Mouse (Mus musculus) spleen, postnatal 14 days (tissue): Measurements from ENCODE around the gene Tusc1.
A peak's percentile ranks its signal among the peaks of the same experiment; 100 is the strongest.

Experiments used
- DNase-seq, 2 experiments: peaks; one replicate each; pipeline ENCODE4 v3.0.0; 2021 to 2022; ENCODE audit warnings: low spot score in 2 of 2

The Tusc1 gene

DNA sequence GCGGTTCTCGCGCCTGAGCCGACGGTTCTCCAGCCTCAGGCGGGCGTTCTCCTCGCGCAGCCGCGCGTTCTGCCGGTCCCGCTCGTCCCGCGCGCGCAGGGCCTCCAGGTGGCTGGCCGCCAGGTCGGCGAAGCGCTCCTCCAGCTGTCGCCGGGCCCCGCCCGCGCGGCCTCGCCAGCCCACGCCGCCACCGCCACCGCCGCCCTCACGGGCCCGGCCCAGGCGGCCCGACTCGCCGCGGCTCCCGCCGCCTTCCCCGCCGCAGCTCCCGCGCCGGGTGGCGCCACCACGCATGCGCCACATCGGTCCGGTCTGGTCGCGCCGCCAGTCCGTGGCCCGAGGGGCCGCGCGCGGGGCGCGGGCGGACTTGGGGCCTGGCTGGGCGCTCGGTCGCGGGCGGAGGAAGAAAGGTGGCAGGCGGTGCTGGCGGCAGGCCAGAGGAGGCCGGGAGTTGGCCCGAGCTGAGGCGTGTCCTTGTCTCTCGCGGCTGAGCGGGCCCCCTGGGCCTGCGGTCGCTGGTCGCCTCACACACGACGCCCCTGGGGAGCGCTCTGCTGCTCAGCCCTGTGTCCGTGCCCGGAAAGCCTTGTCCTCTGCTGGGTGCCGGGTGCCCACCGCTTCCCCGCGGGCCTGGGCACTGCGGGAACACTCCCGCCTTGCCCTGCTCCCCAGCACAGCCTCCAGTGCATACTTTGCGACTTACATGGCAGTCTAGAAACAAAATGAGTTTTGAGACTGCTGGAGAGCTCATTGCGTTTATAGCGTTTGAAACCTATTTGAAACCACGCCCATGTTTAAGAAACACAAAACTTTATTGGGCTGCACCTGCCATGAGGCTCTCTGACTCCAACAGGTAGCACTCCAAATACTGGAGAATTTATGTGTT lies at the start of gene Tusc1:
Gene Tusc1, minus strand, starts transcription at position 394 of the 886 bp plus-strand sequence.
- peak; percentile 76 to 78 for DNase-seq

DNA sequence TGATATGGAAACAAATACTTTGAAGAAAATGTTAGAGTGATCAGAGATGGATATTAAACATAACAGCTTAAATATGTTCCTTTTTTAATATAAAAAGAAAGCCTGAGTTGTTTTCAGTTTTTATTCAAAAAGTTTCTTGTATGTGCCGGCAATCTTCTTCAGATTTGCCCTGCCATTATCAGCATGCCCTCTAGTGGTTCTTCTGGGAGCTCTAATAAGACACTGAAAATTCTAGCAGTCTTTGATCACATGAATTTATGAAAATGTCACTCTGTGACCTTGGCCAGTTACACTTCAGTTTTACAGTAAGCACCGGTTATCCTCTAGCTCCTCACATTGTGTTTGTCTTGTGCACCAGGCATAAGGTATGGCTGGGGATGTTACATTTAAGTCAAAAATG lies 17.6 kb upstream of the Tusc1 start:
- DNase-seq = no peak

DNA sequence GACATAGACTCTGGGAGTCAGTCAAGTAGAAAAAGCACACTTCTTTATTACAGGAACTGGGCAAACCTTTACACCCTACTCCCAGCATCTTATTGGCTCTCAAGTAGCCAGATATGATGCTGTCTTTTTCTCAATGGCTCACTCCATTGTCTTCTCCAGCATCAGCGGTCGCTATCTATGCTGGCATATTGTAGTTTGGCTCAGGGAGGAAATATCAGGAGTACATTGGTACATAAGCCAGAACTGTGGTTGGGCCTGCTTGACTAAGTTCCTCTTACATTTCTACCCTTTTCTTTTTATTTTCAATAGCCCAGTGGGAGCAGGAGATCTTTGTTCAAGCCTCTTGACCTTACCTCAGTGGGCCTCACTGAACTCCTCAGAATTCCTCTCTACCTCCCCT lies 9.0 kb upstream of the Tusc1 start:
- DNase-seq = no peak

DNA sequence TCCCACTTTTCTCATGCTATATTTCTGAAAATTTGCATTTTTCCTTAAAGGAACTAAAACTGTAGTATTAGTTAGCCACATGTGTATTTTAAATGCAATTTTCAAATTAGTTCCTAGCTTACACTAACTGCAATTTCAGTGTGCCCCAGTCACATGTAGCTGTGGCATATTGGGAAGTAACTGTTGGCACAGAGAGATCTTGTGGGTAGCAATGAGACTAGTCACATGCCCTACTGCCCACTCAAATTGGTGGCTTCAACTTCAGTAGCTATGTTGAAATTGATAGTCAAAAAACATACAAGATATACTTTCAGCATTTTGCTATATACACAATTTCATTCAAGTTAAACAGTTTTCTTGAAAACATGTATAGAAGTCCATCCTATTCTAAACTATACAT lies 6.3 kb upstream of the Tusc1 start:
- DNase-seq = no peak

DNA sequence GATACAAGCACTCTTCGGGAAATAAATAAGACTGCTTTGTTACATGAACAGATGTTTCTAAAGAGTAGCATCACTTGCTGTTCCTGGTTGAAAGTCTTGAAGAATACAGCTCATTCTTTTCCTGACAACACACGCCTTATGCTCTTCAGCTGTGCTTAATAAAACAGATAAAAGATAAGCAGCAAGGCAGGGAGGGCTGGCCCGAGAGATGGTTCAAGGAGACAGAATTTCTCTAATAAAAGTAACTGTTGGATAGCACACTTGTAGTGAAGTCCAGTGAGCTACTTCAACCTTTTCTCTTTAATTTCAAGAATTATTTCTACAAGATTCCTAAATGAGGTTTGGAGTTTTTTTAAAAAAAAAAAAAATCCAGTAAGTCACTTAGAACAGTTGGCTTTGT lies 2.7 kb upstream of the Tusc1 start:
- DNase-seq = no peak

DNA sequence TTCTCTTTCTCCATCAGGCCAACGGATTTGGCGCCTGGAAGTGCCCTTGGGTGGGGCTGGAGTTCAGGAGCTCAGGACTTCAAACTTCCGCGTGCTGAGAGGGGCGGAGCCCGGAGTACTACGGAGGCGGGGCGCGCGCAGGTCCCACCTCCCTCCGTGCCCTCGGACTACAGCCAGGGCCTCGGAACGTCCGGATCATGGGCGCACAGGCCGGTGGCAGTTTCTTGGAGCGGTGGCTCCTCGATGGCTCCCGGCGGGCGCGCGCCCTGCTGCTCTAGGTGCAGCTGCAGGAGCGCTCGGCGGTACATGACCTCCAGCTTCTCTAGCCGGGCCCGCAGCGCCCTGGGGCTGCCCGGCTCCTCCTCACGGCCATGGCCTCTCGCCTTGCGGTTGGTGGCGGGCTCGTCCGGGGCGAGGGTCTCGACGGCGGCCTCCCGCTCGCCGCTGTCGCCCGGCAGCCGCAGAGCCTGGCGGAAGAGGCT lies 634 bp downstream of the Tusc1 start:
- DNase-seq = peak; percentile 79 to 81

DNA sequence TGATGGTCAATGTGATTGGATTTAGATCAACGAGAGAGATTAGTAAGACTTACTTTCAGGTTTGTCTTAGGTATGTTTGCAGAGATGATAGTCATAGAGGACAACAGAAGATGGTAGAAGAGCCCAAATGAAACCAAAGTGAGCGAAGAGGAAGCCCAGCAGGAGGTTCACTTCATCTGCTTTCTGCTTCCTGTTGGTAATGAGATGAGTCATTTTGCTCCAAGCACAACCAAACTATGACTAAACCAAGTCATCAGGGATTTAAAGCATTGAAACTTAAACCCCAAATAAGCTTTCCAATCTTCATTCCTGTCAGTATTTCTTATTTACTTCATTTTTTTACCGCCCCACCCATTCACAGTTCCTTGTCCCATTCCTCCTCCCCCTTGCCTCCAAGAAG lies 27.8 kb downstream of the Tusc1 start:
- DNase-seq = no peak

DNA sequence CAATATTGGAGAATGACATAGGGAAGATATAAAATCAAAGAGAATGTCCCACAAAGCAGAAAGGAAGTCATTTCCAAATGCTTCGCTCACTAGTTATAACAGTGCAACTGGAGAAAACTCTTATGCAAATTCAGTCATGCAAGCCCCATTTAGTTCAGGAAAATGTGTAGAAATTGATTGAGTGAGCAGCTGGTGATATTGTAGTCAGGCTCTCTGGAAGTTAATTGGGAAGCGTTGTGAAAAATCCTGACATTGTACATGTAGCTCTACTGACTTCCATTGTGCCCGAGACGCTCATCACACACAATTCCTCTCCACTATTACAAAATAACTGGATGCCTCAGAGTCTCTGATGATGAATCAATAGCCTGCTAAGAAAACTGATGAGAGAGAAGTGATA lies 49.2 kb downstream of the Tusc1 start:
- no peak for DNase-seq
